Mouse (Mus musculus) CD4-positive, CD25-positive, alpha-beta regulatory T cell, adult 2 months (primary cell): ENCODE measurements around the gene Htra2.

Source experiments
- DNase-seq: peaks from one replicate; pipeline ENCODE4 v3.0.0-alpha.2; 2012; ENCODE audit warnings: low read depth, low spot score

Gene Htra2

DNA sequence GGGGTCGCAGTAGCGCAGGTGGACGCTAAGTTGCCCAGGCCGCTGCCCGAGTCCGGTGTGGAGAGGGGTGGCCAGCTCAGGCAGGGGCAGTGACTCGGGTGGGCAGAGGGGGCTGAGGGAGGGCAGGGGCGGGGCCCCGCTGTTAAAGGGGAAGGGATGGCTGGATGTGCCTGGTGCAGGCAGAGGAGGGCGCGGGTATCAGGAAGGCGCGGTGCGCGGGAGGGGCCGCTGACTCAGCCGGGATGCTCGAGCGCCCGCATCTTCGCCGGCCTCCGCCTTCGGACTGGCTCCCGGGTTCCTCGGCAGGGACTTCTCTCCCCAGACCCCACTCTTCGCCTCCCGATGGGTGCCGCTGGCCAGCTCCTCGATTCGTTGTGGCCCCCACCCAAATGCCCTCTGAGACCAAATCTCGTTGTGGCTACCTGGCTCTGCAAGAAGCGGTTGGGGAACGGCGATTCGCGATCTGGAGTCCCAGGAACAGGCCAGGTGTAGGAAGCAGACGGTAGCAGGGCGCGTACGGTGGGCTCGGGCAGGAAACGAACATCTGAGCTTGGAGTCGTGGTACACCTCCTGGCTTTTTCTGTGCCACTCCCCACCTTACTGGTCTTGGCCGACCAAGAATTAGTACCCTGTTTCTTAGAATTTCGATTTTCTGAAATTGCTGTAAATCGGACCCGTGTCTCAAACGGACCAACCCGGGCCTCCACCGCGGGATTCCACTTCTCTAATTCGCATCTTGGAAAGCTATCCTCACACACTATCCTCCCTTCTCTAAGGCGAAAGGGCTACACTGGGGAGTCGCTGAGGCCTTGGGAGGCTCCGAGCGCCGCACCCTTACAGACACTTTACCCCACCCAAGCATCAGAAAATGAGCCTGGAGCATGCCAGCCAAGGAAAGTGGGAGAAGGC, 15.5 kb upstream of the Htra2 start:
- DNase-seq: peak; percentile 47

DNA sequence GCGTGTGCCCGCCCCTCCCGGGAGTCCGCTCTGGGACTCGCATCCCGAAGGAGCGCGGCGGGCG, 15.0 kb upstream of the Htra2 start, which contains the start of gene Tlx2:
TSS of gene Tlx2 (minus strand) at position 47 of the 64 bp plus-strand sequence.
- no peak for DNase-seq

DNA sequence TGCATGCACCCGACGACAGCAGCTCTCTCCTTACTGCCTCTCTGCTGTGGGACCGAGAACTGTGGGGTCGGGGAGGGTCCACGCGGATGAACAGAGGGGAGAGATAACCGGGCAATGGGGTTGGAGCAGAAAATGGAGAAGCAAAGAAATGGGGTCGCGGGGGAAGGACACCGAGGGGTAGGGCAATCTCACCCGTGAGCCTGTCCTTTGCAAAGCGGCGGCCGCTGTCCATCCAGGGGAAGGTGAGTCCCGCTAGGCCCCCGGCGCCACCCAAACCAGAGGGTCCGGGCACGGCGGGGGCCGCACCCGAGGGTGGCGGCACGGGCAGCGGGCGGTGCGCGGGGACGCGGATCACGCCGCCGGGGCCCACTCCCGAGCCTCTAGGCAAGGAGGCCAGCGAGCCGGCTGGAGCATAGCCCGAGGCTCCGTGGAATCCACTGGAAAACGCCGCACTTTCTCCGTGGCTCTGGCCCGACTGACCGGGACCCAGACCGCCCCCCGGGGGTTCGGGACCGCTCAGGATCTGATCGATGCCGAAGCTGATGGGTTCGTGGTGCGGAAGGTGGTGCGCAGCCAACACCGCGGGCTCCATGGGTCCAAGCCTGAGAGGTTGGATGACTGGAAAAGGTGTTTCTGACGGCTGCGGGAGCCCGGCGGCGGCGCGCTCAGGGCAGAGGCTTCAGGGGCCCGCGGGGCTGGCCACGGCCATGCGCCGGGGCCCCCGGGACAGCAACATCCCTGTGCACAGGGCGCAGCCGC, 14.6 kb upstream of the Htra2 start:
- DNase-seq: peak; percentile 27

DNA sequence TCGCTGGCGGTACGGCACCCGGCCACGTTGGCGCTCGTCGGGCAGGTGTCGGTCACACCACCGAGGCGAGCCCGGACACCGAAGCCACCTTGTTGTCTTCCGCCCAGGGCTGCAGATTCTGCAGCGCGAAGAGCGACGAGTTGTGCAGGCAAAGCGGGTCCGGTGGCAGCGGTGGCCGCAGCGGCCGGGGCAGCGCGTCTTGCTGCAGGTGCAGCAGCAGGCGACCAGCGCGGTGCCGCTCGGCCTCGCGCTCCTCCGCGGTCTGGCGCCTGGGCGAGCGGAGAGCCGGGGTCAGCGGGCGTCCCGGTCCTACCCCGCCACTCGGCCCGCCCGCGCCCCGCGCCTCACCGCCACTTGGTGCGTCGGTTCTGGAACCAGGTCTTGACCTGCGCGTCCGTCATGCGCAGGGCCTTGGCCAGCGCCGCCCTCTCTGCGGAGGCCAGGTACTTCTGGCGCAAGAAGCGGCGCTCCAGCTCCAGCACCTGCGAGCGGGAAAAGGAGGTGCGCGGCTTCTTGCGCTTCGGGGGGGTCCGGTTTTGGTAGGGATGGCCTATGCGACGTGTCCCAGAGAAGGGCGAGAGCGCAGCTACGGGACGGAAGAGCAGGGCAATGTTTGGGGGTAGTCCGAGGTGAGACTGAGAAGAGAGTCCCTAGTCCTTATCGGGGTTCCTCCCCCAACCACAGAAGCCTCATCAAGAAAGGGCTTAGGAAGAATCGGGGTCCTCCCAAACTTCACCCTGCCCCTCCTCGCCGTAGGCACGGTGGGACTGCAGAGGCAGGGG, 13.8 kb upstream of the Htra2 start:
- peak; percentile 26 for DNase-seq

DNA sequence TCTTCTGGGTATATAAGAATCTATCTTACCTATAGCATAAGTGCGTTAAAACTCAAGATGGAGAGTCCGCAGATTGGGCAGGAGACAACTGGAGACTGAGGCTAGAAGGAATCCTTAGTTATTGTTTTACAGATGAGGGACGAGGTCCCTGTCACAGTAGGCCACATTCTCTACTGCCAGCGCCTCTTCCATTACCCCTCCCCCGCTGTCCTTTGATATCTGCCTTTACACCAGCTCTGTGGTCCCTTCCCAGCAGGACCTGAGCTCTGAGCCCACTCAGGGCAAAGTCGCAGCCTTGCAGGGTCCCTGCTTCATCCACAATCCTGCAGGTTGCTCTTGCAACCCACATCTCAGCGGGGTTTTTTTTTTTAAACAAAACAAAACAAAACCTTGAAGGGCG, 13.1 kb upstream of the Htra2 start:
- no peak for DNase-seq

DNA sequence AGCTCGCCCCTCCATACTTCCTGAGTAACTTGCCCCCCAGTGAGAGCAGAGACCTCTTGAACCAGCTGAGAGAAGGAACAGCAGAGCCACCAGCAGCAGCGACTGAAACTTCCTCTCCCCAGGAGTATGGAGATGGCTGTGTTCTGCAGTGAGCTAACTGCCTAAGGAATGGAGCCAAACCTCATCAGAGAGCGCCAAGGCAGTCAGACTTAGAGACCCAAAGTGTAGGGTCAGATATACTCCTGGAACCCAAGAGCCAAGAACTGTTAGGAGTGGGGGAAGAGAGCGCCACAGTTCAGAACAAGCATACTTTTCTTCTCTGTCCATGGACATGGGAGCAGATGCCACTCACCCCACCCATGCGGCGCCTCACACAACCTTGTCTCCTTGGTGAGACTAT, 11.4 kb upstream of the Htra2 start:
- no peak for DNase-seq

DNA sequence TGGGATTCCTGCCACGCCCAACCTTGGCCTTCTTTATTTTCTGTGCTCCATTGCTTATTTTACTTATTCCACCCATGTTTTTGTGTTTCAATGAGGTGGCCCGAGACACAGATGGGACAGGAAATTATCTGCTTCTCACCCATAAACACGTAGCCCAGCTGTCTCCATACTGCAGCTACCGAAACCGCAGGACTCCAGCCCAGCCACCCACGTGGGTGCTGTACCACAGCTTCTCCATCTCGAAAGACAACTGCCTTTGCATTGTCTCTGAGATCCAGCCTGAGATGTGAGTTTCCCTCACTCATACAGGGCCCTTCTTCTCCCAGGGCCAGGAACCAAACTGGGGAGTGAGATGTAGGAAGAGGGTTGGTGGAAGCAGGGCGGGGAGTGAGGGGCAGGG, 10.9 kb upstream of the Htra2 start:
- peak; percentile 45 for DNase-seq

DNA sequence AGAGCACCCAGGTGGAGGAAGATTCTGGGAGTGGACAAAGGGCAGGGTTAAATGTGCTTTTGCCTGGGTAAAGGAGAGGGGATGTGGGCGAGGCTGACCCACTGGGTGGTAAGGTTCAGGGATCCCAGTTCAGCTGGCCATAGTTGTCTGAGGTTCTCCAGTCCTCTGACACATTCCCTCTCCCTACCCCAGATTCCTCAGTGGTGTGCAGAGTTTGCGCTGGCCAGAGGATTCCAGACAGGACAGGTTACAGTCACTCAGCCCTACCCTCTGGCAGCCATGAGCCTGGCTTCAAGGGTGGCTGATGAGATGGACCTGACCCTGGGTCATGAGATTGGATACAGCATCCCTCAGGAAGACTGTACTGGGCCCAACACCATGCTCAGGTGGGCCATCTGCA, 3.7 kb upstream of the Htra2 start:
- no peak for DNase-seq

DNA sequence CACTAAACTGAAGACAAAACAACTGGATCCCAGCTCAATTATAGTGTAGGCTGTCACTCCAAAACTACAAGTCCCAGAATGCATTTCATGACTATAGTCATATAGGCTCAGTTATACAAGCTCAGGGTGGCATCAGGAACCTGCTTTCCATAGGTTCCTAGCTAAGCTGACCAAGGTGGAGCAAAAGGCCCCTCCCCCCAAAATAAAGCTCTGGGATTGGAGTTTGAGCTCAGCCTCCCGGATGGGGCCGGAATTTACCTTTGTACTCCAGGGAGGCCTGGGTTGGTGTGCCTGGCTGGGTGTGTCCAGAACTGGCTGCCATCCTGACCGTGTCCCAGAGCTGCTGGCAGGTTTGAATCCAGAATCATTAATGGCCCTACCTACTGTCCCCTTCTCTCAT, 2.7 kb upstream of the Htra2 start, which contains the start of gene Dqx1:
TSS of gene Dqx1 (plus strand) at position 55 of the 400 bp plus-strand sequence.
- DNase-seq: peak; percentile 35

DNA sequence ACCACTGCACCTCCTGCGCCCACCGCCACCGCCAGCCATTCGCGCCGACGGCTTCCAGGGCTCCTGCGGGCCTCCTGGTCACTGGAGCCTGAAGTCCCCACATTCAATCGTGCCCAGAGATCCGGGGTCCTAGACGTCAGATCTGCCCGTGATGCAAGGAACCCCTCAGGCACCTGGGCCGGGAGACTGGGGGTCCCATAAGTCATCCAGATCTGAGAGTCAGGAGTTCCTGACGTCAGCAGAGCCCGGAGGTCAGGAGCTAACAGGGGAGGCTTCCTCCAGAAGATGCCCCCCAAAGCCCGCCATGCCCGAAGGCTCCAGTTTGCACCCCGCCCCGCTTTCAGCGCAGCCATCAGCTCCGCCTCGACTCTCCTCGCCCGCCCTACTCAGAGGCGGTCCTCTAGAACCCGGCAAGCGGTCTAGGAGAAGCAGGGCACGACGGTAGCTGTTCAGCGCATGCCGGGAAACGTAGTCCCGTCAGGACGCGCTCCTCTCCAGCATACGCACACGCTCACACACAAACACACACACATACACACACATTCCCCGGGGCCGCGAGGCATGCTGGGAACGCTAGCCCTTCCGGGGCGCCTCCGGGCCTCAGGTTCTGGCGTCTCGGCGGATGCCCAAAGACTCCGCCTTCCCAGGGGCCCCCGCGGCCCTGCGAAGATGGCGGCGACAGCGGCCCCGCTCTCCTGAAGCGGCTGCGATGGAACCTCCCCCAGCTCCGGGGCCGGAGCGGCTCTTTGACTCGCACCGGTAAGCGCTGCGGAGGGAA, 810 bp downstream of the Htra2 start, which contains the start of gene Aup1:
TSS of gene Aup1 (plus strand) at position 448 of the 778 bp plus-strand sequence.
- DNase-seq: peak; percentile 99

DNA sequence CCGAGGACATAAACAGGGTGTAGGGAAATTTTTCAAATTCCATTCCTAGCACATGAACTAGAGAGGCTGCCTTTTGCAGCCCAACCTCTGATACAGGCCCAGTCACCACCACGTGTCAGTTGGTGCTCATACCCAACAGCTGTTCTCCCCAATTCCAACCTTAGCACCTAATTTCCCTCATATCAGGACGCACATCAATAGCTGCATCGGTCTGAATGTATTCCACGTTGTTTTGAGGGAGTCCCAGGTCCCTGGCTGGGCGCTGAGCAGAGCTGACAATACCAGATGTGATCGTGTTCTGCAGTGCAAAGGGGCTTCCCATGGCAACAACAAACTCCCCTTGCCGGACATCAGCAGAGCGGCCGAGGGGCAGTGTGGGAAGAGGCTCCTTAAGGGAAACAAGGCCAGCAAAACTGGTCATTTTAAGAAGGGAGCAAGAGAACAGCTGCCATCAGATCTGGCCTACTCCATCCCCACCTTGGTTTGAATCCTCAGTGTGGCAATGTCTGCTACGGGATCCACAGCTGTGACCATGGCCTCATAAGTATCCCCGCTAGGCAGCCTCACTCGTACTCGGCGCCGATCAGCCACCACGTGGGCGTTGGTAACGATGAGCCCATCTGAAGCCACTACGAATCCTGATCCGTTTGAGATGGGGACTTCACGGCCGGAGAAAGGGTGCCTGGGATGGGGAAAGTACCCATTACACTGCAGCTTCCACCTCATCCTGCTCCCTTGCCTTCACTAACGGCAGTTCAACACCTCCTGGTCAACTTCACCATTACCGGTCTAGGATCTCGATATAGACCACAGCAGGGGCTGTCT, 1.7 kb downstream of the Htra2 start:
- peak; percentile 71 for DNase-seq

DNA sequence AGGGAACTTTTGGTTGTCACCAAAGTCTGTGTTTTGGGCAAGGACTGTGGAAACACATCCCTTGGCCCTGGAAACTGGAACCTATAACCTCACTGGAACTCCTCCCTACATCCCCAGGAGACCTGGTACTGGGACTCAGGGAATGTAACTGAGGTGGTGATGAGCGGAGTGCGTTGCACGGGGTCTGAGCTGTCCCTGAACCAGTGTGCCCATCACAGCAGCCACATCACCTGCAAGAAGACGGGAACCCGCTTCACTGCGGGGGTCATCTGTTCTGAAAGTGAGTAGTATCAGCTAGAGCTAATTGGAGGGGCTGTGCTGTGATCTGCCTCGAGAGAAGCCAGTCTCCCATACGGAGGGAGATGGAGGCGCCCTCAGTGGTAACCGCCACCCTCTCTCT, 5.7 kb downstream of the Htra2 start:
- no peak for DNase-seq

DNA sequence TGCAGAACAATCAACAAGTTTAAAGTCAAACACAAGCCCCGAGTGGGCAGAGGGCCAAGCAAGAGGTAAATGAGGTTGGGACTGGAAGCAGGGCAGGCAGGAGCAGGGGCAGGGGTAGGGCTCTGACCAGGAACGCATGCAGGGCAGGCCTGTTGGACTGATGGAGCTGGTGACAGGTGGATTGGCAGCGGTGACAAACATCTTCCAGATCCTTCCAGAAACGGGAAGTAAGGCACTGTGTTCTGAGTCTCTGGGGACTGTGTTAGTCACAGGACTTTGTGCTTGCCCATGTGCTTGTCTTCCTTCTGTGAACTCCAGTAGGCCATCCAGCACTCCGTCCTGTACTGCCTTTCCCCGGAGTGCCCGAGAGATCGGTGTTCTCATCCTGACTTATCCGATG, 10.3 kb downstream of the Htra2 start:
- DNase-seq: no peak

DNA sequence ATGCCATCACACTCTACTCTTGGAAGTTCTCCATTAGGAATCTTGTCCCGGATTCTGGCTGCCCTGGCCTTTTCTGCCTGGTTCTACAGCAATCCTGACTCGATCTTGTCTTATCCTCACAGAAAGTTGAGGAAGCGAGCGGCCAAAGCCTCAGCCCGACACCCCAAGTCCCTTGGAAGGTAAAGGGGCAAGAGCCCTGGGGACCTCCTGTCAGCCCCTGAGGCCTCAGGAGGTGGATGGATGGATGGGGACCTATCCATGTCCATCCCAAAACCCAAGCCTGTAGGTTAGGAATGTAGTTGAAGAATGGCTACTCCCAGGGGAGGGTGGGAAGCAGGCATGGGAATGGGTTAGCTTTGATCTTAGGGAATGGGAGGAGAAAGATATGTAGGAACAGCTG, 11.1 kb downstream of the Htra2 start:
- no peak for DNase-seq

DNA sequence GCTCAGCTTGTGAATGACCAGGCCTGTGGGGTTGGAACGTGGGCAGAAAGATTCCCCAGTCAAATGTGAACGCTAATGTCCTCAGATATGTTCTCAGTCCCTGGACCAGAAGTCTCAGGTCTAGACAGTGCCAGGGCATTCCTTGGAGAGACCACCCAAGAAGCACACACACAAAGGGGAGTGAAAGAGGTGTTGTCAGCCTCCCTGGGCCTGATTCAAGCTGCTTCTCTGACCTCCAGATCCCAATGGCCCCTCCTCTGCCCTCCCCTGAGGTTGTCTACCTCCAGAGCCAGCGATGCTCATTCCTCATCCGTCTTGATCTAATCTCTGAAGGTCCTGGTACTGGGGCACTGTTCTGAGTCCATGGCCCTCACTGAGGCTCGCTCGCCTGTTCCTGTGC, 11.5 kb downstream of the Htra2 start:
- no peak for DNase-seq

DNA sequence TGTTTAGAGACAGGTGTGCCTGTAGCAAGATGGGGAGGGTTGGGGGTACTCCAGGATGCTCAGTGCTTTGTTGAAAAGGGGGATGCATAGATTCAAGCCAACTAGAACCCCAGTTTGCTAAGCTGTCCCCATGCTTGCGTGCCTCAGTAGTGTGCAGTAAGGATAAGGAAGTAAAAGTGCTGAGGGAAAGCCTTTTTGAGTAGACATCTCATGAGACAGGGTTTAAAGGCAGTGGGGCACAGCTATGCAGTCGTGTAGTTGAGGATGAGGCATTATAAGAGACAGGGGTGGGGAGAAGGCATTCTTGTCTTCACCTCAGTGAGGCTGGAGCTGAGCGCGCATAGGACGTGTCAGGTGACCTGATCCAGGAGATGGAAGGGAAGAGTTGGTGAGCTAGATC, 14.5 kb downstream of the Htra2 start:
- no peak for DNase-seq

DNA sequence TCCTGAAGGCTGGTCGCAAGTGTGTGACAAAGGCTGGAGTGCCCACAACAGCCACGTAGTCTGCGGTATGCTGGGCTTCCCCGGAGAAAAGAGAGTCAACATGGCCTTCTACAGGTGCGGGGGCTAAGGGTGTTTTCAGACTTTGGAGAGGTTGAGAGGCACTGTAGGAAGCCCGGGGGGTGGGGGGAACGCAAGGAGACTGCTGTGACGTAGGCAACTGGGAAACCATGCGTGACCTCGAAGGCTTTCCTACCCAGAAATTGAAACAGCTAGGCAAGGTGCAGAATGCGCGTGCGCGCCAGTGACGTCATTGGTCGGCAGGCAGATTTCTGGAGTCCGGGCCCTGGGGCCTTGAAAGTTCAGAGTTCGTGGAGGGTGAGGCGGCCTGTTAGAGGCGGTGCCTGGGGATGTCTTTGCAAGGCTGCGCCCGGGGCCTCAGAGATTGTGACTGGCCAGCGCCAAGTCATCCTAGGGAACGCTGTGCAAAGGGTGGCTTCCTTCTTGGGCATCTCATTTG, 16.5 kb downstream of the Htra2 start:
- DNase-seq: peak; percentile 93

DNA sequence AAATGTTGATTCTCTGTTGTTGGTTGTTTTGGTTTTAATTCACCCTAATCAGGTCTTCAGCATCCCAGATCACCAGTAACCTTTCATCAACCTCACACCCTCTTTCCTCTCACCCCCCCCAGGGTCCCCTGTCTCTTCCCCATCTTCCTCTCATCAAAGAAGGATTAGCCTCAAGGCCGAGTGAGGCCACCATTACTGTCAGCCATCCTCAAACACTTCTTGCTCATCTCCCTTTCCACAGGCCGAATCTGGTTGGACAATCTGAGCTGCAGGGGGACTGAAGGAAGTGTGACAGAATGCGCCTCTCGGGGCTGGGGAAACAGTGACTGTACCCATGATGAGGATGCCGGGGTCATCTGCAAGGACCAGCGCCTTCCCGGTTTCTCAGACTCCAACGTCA, 17.9 kb downstream of the Htra2 start:
- no peak for DNase-seq

DNA sequence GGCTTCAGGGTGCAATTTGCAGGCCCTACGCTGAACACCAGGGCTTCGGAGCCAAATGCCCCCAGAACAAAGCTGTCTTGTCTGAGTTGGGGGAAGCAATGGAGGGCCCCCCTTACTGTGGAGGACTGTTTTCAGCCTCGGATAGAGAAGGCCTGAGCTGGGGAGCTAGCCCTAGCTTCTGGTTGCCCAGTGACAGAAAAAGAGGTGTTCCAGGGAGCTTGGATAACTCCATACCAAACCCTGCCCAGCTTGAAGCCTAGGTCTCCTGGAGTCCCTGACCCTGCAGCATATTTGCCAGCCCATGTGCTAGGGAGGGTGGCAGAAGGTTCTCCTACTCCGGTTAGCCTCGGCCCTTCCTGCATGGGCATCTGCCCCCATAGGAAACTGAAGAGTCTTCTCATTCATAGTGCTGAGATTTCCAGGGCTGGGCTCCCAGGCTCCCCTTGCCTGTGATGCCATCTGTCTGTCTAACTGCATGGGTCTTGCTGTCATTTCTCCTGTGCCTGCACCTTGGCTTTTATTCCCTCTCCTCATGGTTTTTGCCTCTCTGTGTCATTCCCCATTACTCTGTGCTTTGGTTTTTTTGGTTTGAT, 20.5 kb downstream of the Htra2 start:
- no peak for DNase-seq
